ENCODE assay signal across 8 mouse cellular contexts in the genomic region with DNA sequence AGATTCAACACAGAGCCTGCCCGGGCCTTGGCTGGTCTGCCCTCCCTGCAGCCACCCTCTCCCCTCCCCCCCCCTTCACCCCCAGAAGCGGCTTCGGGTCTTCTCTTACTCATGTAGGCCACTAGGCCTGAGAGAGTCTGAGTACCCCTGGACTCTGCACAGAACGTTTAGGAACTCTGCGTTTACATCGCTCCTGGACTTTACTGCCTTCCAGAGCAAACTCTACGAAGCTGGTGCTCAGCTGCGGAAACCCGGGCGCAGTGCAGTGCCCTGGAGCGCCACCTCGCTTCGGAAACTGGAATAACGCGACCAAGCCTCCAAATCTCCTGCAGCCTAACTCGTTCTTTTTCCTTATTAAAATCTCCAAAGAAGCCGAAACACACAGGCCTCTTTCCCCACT. TPM values are rescaled to one million over a fixed set of nuclear protein-coding genes. Genes with fewer than 3 reads are reported as not detected.
A peak's percentile ranks its signal among the peaks of the same experiment; 100 is the strongest.
DNase-seq lines count a peak whose midpoint lies in the region; ATAC-seq lines count a peak whose summit lies in the region.

No protein-coding gene starts in this region.

- peak; percentile 18 for DNase-seq in cerebellum, adult 11-12 months
- peak; percentile 83 for DNase-seq in embryonic facial prominence, embryonic 14.5 days (ENCODE audit: low spot score)
- DNase-seq in midbrain, embryonic 14.5 days, result peak; percentile 91
- peak; percentile 72 for DNase-seq in testis, postnatal 14 days (ENCODE audit: low spot score)

- H3K9ac ChIP-seq in embryonic facial prominence, embryonic 14.5 days (ENCODE audit: low read depth, low read length), result peak overlapping the region; percentile 49; the same call in 1 of the 2 replicates
- peak overlapping the region; percentile 22; the same call in 1 of the 2 replicates for H3K9ac ChIP-seq in heart, embryonic 11.5 days (ENCODE audit: low read depth, low read length)
- H3K9ac ChIP-seq in kidney, embryonic 14.5 days (ENCODE audit: low read depth, low read length), result peak overlapping the region; percentile 55; the same call in 1 of the 2 replicates
- H3K9ac ChIP-seq in limb, embryonic 13.5 days, result no peak overlapping the region
- H3K9ac ChIP-seq in midbrain, embryonic 14.5 days (replicated peaks; ENCODE audit: low read length), result no peak overlapping the region; the same call in 1 of the 2 replicates

- no peaks in the 10 kb centered on the region for H3K36me3 ChIP-seq in embryonic facial prominence, embryonic 14.5 days (ENCODE audit: control insufficient read depth, insufficient read depth, low read length)
- no peaks in the 10 kb centered on the region for H3K36me3 ChIP-seq in heart, embryonic 11.5 days (ENCODE audit: control insufficient read depth, insufficient read depth, low read length)
- H3K36me3 ChIP-seq in kidney, embryonic 14.5 days (ENCODE audit: control insufficient read depth, insufficient read depth, low read length), result no peaks in the 10 kb centered on the region; the same call in 1 of the 2 replicates
- no peaks in the 10 kb centered on the region for H3K36me3 ChIP-seq in limb, embryonic 13.5 days
- no peaks in the 10 kb centered on the region for H3K36me3 ChIP-seq in midbrain, embryonic 14.5 days (ENCODE audit: control insufficient read depth, insufficient read depth, low read length)

- no peaks in the 10 kb centered on the region for H3K9me3 ChIP-seq in embryonic facial prominence, embryonic 14.5 days (ENCODE audit: control insufficient read depth, low read length)
- no peaks in the 10 kb centered on the region for H3K9me3 ChIP-seq in heart, embryonic 11.5 days (replicated peaks; ENCODE audit: control insufficient read depth, low read length)
- H3K9me3 ChIP-seq in kidney, embryonic 14.5 days (ENCODE audit: control insufficient read depth, low read length), result no peaks in the 10 kb centered on the region
- no peaks in the 10 kb centered on the region for H3K9me3 ChIP-seq in limb, embryonic 13.5 days
- no peaks in the 10 kb centered on the region for H3K9me3 ChIP-seq in midbrain, embryonic 14.5 days (ENCODE audit: control insufficient read depth, low read length)

- H3K4me2 ChIP-seq in embryonic facial prominence, embryonic 14.5 days (ENCODE audit: low read depth, low read length), result peak overlapping the region; percentile 51
- peak overlapping the region; percentile 60 for H3K4me2 ChIP-seq in heart, embryonic 11.5 days
- H3K4me2 ChIP-seq in kidney, embryonic 14.5 days (replicated peaks; ENCODE audit: low read depth, low read length), result peak overlapping the region; percentile 47
- peak overlapping the region; percentile 56 for H3K4me2 ChIP-seq in limb, embryonic 13.5 days (replicated peaks)
- H3K4me2 ChIP-seq in midbrain, embryonic 14.5 days (ENCODE audit: low read length), result peak overlapping the region; percentile 43

- no peak for ATAC-seq in cerebellum, adult (ENCODE audit: insufficient number of reproducible peaks, low FRiP score, low TSS enrichment)
- peak; percentile 45; the same call in 1 of the 2 replicates for ATAC-seq in embryonic facial prominence, embryonic 14.5 days (ENCODE audit: low read depth)
- no peak for ATAC-seq in heart, embryonic 11.5 days (replicated peaks; ENCODE audit: insufficient number of reproducible peaks, low FRiP score, low TSS enrichment)
- ATAC-seq in kidney, embryonic 14.5 days (ENCODE audit: low FRiP score, low TSS enrichment), result no peak
- peak; percentile 33 for ATAC-seq in limb, embryonic 13.5 days (ENCODE audit: low FRiP score, low read depth)
- peak; percentile 49; the same call in 1 of the 2 replicates for ATAC-seq in midbrain, embryonic 14.5 days (ENCODE audit: low FRiP score, low TSS enrichment)

- WGBS in embryonic facial prominence, embryonic 14.5 days, result under 1% methylated on average over 17 of the region's 17 CpGs
- under 1% methylated on average over 17 of the region's 17 CpGs for WGBS in heart, embryonic 11.5 days (ENCODE audit: insufficient replicate concordance)
- under 1% methylated on average over 17 of the region's 17 CpGs for WGBS in kidney, embryonic 14.5 days
- 1% methylated on average over 17 of the region's 17 CpGs for WGBS in limb, embryonic 13.5 days
- WGBS in midbrain, embryonic 14.5 days, result 0% methylated on average over 17 of the region's 17 CpGs

- peak overlapping the region; percentile 23 for H3K4me3 ChIP-seq in embryonic facial prominence, embryonic 14.5 days (ENCODE audit: low read depth, low read length)
- H3K4me3 ChIP-seq in heart, embryonic 11.5 days (ENCODE audit: low read depth, low read length), result peak overlapping the region; percentile 31
- H3K4me3 ChIP-seq in kidney, embryonic 14.5 days (ENCODE audit: low read length), result peak overlapping the region; percentile 21
- peak overlapping the region; percentile 25; the same call in 1 of the 2 replicates for H3K4me3 ChIP-seq in limb, embryonic 13.5 days
- peak overlapping the region; percentile 13; the same call in 1 of the 2 replicates for H3K4me3 ChIP-seq in midbrain, embryonic 14.5 days (replicated peaks; ENCODE audit: low read depth, low read length)

- 0 out of 2 replicates have a peak overlapping the region, but pooled peaks have one; percentile 34 for H3K27ac ChIP-seq in embryonic facial prominence, embryonic 14.5 days (replicated peaks; ENCODE audit: low read depth, low read length)
- H3K27ac ChIP-seq in heart, embryonic 11.5 days (ENCODE audit: low read depth, low read length), result no peak overlapping the region
- H3K27ac ChIP-seq in kidney, embryonic 14.5 days (ENCODE audit: low read depth, low read length), result peak overlapping the region; percentile 31; the same call in 1 of the 2 replicates
- H3K27ac ChIP-seq in limb, embryonic 13.5 days, result no peak overlapping the region
- H3K27ac ChIP-seq in midbrain, embryonic 14.5 days (replicated peaks; ENCODE audit: low read depth, low read length), result peak overlapping the region; percentile 71

- peaks cover 7% of the 10 kb centered on the region; the same call in 1 of the 2 replicates for H3K4me1 ChIP-seq in embryonic facial prominence, embryonic 14.5 days (ENCODE audit: control insufficient read depth, insufficient read depth, low read length)
- peaks cover 10% of the 10 kb centered on the region for H3K4me1 ChIP-seq in heart, embryonic 11.5 days (ENCODE audit: control insufficient read depth, insufficient read depth, low read length)
- H3K4me1 ChIP-seq in kidney, embryonic 14.5 days (ENCODE audit: control insufficient read depth, insufficient read depth, low read length), result peaks cover 21% of the 10 kb centered on the region
- peaks cover 40% of the 10 kb centered on the region for H3K4me1 ChIP-seq in limb, embryonic 13.5 days
- peaks cover 13% of the 10 kb centered on the region; the same call in 1 of the 2 replicates for H3K4me1 ChIP-seq in midbrain, embryonic 14.5 days (ENCODE audit: control insufficient read depth, insufficient read depth, low read length)

- peaks cover 96% of the 10 kb centered on the region for H3K27me3 ChIP-seq in embryonic facial prominence, embryonic 14.5 days (replicated peaks; ENCODE audit: control insufficient read depth, insufficient read depth, low read length)
- peaks cover 88% of the 10 kb centered on the region for H3K27me3 ChIP-seq in heart, embryonic 11.5 days (ENCODE audit: control insufficient read depth, insufficient read depth, low read length)
- H3K27me3 ChIP-seq in kidney, embryonic 14.5 days (ENCODE audit: control insufficient read depth, insufficient read depth, low read length), result peaks cover 5% of the 10 kb centered on the region; the same call in 1 of the 2 replicates
- H3K27me3 ChIP-seq in limb, embryonic 13.5 days, result peaks cover 97% of the 10 kb centered on the region
- H3K27me3 ChIP-seq in midbrain, embryonic 14.5 days (ENCODE audit: control insufficient read depth, insufficient read depth, low read length), result peaks cover 95% of the 10 kb centered on the region

RNA-seq across cellular contexts. Expression of gene Nr2f2, which starts 31.7 kb away (rescaled TPM):
- polyA plus RNA-seq in embryonic facial prominence, embryonic 14.5 days (2014; fragmentation: Nextera tagmentation; extraction: Ambion mirVana), result 51.4 and 55.5 TPM in 2 replicates
- polyA plus RNA-seq in heart, embryonic 11.5 days (2014; fragmentation: Nextera tagmentation; extraction: Ambion mirVana), result 30.4 and 34.4 TPM in 2 replicates
- 310 and 320 TPM in 2 replicates for polyA plus RNA-seq in kidney, embryonic 14.5 days (2014; fragmentation: Nextera tagmentation; extraction: Ambion mirVana)
- polyA plus RNA-seq in limb, embryonic 13.5 days (2015; fragmentation: Nextera tagmentation; extraction: Ambion mirVana), result 62.3 and 65.9 TPM in 2 replicates
- polyA plus RNA-seq in midbrain, embryonic 14.5 days (2014; fragmentation: Nextera tagmentation; extraction: Ambion mirVana), result 113 and 120 TPM in 2 replicates

Comparison
In these comparisons a context has a peak if more than half of its experiments do, and no peak if none do; other contexts are left out.
1. DNase-seq: peak in every context shown above with its lines; median percentile 91 in midbrain, embryonic 14.5 days; 83 in embryonic facial prominence, embryonic 14.5 days; 72 in testis, postnatal 14 days; 18 in cerebellum, adult 11-12 months.
2. ATAC-seq: peak in embryonic facial prominence, embryonic 14.5 days (single experiment), limb, embryonic 13.5 days (single experiment) and midbrain, embryonic 14.5 days (single experiment); none in cerebellum, adult (single experiment), heart, embryonic 11.5 days (single experiment) and kidney, embryonic 14.5 days (single experiment).
3. H3K27ac ChIP-seq: peak in embryonic facial prominence, embryonic 14.5 days (single experiment), kidney, embryonic 14.5 days (single experiment) and midbrain, embryonic 14.5 days (single experiment); none in heart, embryonic 11.5 days (single experiment) and limb, embryonic 13.5 days (single experiment).
4. H3K9ac ChIP-seq: peak in embryonic facial prominence, embryonic 14.5 days (single experiment), heart, embryonic 11.5 days (single experiment) and kidney, embryonic 14.5 days (single experiment); none in limb, embryonic 13.5 days (single experiment) and midbrain, embryonic 14.5 days (single experiment).
5. Peak in every context shown above with its lines, with median percentiles within 50 percentile points of each other: H3K4me2 ChIP-seq and H3K4me3 ChIP-seq.